Mouse (Mus musculus) lung, postnatal 0 days (tissue): ENCODE data around the gene Pdgfa.

Source experiments
- CTCF ChIP-seq: IDR thresholded peaks from 2 replicates; pipeline ENCODE4 v1.5.1; 2016; ENCODE audit warnings: antibody characterized with exemption, mild to moderate bottlenecking
- EP300 ChIP-seq: IDR thresholded peaks from 2 replicates; pipeline ENCODE4 v1.6.1; 2016; ENCODE audit warnings: antibody characterized with exemption, mild to moderate bottlenecking, control low read depth

GRCm38 (mm10) chr5:138947487-138947886 is 49.7 kb downstream of the Pdgfa start:
- TF ChIP-seq CTCF (no peak), EP300 (no peak)
